Mouse (Mus musculus) heart, adult 9 months (tissue): ENCODE measurements around the gene Btnl1.
A peak's percentile ranks its signal among the peaks of the same experiment; 100 is the strongest.

ENCODE experiments used
- DNase-seq, 2 experiments: peaks; one replicate each; pipeline ENCODE4 v3.0.0; 2022; ENCODE audit warnings: low spot score in 2 of 2

Gene Btnl1

GRCm38 (mm10) chr17:34384699-34385098 lies 7.8 kb downstream of the Btnl1 start:
- DNase-seq, result no peak

- DNase-seq, result no peak
These were observed 9.7 kb downstream of the Btnl1 start for GRCm38 (mm10) chr17:34386656-34387055.

- no peak for DNase-seq
These were observed 11.6 kb downstream of the Btnl1 start for GRCm38 (mm10) chr17:34388513-34388912.

- DNase-seq, result no peak
These were observed 14.6 kb downstream of the Btnl1 start for GRCm38 (mm10) chr17:34391507-34391906.

GRCm38 (mm10) chr17:34392321-34392720 lies 15.4 kb downstream of the Btnl1 start:
- DNase-seq, result peak; percentile 16 to 37

- DNase-seq, result no peak
These were observed 20.4 kb downstream of the Btnl1 start for GRCm38 (mm10) chr17:34397357-34397756.

GRCm38 (mm10) chr17:34398058-34398710 lies 21.3 kb downstream of the Btnl1 start:
- peak; percentile 79 to 80 for DNase-seq

- DNase-seq, result peak; percentile 80 to 85
These were observed 21.9 kb downstream of the Btnl1 start, which contains the start of gene BC051142 for GRCm38 (mm10) chr17:34398711-34399393. Gene BC051142, plus strand, starts transcription at chr17:34398820.

- no peak for DNase-seq
These were observed 22.4 kb downstream of the Btnl1 start for GRCm38 (mm10) chr17:34399394-34399715.

- peak; percentile 20 to 32 for DNase-seq
These were observed 34.2 kb downstream of the Btnl1 start for GRCm38 (mm10) chr17:34411117-34411516.

- no peak for DNase-seq
These were observed 43.1 kb downstream of the Btnl1 start for GRCm38 (mm10) chr17:34420014-34420413.

GRCm38 (mm10) chr17:34427597-34427996 lies 50.7 kb downstream of the Btnl1 start:
- DNase-seq, result no peak
